Comparison of ENCODE assay signal across 22 mouse cellular contexts in genomic region chr3:126308303-126308702, GRCm38 (mm10). TPM values are rescaled to one million over a fixed set of nuclear protein-coding genes. Genes with fewer than 3 reads are reported as not detected.
DNase-seq lines count a peak whose midpoint lies in the region; ATAC-seq and TF ChIP-seq lines count a peak whose summit lies in the region.
"Had no signal": no experiment of that assay in that cellular context is flagged by ENCODE, and none has a peak within 500 bp of the region (broad histone marks: within the 10 kb centered on the region; RNA-seq: fewer than 3 reads in every experiment).

No protein-coding gene starts in this region.

- no peaks in the 10 kb centered on the region for H3K4me1 ChIP-seq in lung, postnatal 0 days (ENCODE audit: insufficient read depth, low read depth, low read length)
- peaks cover 0 to 4% of the 10 kb centered on the region in 2 experiments; a peak in 2 of 4 replicates for H3K4me1 ChIP-seq in MEL (ENCODE audit: control insufficient read depth in 1 of 2, insufficient read depth in 2 of 2, low read length in 2 of 2)

- peak; percentile 12 for DNase-seq in lung, postnatal 0 days (ENCODE audit: low spot score)
- no peak for DNase-seq in lung, postnatal 14 days
- peak; percentile 6 for DNase-seq in lung, postnatal 36 days
- no peak for DNase-seq in lung, postnatal 25 days (ENCODE audit: low spot score)
- no peak for DNase-seq in MEL (ENCODE audit: low read depth, low spot score)
- no peak for DNase-seq in kidney, postnatal 14 days
- DNase-seq: adrenal gland, adult 2 months; adrenal gland, adult 8-10 months; adrenal gland, postnatal 10 days; adrenal gland, postnatal 14 days; adrenal gland, postnatal 25 days; adrenal gland, postnatal 36 days; B cell, adult 2 months; cerebellum, adult 11 months; cerebellum, adult 11-12 months; cerebellum, adult 18-20 months; cerebellum, adult 2 months had no signal

- H3K79me2 ChIP-seq in MEL (ENCODE audit: control insufficient read depth, insufficient read depth, low read length, poor library complexity): no peaks in the 10 kb centered on the region

- no peak for TF ChIP-seq POLR2A in MEL (IDR thresholded peaks at IDR 0.05; ENCODE audit: control insufficient read depth in 1 of 2, insufficient read depth in 1 of 2, low read depth in 1 of 2, low read length in 2 of 2, poor library complexity in 1 of 2)

- H3K9me3 ChIP-seq in lung, postnatal 0 days (ENCODE audit: low read length): no peaks in the 10 kb centered on the region
- H3K9me3 ChIP-seq in MEL (replicated peaks; ENCODE audit: insufficient read depth, low read length): no peaks in the 10 kb centered on the region
- H3K9me3 ChIP-seq: G1E had no signal

- no peak; the same call in 1 of the 2 replicates for ATAC-seq in lung, postnatal 0 days
- ATAC-seq: activated CD4-positive, CD25-positive, alpha-beta regulatory T cell, adult 4 months; CD4-positive, CD25-positive, alpha-beta regulatory T cell, adult 4 months; Patski had no signal

- no peak overlapping the region for H3K9ac ChIP-seq in lung, postnatal 0 days (replicated peaks; ENCODE audit: low read depth)
- no peak overlapping the region for H3K9ac ChIP-seq in MEL (ENCODE audit: control insufficient read depth, low read depth, low read length, poor library complexity, severe bottlenecking)

- H3K27me3 ChIP-seq in lung, postnatal 0 days (replicated peaks; ENCODE audit: insufficient read depth, low read length): no peaks in the 10 kb centered on the region
- H3K27me3 ChIP-seq in MEL (ENCODE audit: control insufficient read depth in 1 of 2, insufficient read depth in 2 of 2, low read length in 2 of 2): no peaks in the 10 kb centered on the region
- H3K27me3 ChIP-seq: CH12.LX, Patski had no signal

- peak; percentile 95 for TF ChIP-seq EP300 in lung, postnatal 0 days (IDR thresholded peaks at IDR 0.05)
- TF ChIP-seq EP300 in MEL (IDR thresholded peaks at IDR 0.05; ENCODE audit: low read depth in 1 of 2, low read length in 2 of 2): peak; percentile 46 to 61; a peak in 3 of 4 replicates

- no peak for TF ChIP-seq CTCF in lung, postnatal 0 days (IDR thresholded peaks at IDR 0.05)
- TF ChIP-seq CTCF in MEL (IDR thresholded peaks at IDR 0.05 in 2 of 3, conservative IDR thresholded peaks at IDR 0.05 in 1 of 3; ENCODE audit: control insufficient read depth in 1 of 3, insufficient read depth in 1 of 3, low read depth in 2 of 3, low read length in 3 of 3, poor library complexity in 1 of 3, severe bottlenecking in 1 of 3): no peak

- H3K36me3 ChIP-seq in lung, postnatal 0 days (ENCODE audit: insufficient read depth, low read length): no peaks in the 10 kb centered on the region
- H3K36me3 ChIP-seq in MEL (ENCODE audit: control insufficient read depth in 1 of 2, insufficient read depth in 2 of 2, low read length in 2 of 2): no peaks in the 10 kb centered on the region
- H3K36me3 ChIP-seq: G1E had no signal

- no peak overlapping the region for H3K27ac ChIP-seq in lung, postnatal 0 days (ENCODE audit: low read length)
- no peak overlapping the region for H3K27ac ChIP-seq in MEL (ENCODE audit: control insufficient read depth, low read depth, low read length)

- no peak overlapping the region for H3K4me2 ChIP-seq in lung, postnatal 0 days (replicated peaks; ENCODE audit: low read depth, low read length)

- H3K4me3 ChIP-seq in lung, postnatal 0 days (ENCODE audit: low read depth, low read length): no peak overlapping the region
- no peak overlapping the region for H3K4me3 ChIP-seq in MEL (ENCODE audit: control insufficient read depth in 1 of 2, insufficient read depth in 1 of 2, low read depth in 2 of 2, low read length in 2 of 2)

- TF ChIP-seq RAD21 in MEL (IDR thresholded peaks at IDR 0.05; ENCODE audit: low read depth, low read length): no peak

TF ChIP-seq in MEL, 35 proteins besides CTCF, POLR2A, EP300 and RAD21:
- TF ChIP-seq TCF12 (IDR thresholded peaks at IDR 0.05; ENCODE audit: low read depth, low read length) (peak; percentile 61; the same call in 1 of the 2 replicates), GATA1 (IDR thresholded peaks at IDR 0.05; ENCODE audit: low read depth, low read length) (peak; percentile 26; the same call in 1 of the 2 replicates), ETS1 (IDR thresholded peaks at IDR 0.05; ENCODE audit: low read depth, low read length) (0 out of 2 replicates have a peak, but pooled peaks have one; percentile 38), MAFK (IDR thresholded peaks at IDR 0.05; ENCODE audit: borderline replicate concordance, low read depth, low read length) (no peak)

RNA-seq across cellular contexts. Expression of gene Arsj, which starts 55.2 kb away (rescaled TPM):
- 0.68 and 1.5 TPM in 2 replicates for polyA plus RNA-seq in lung, postnatal 0 days (2015; fragmentation: Nextera tagmentation; extraction: Ambion mirVana)
- not detected in 2 replicates for total RNA-seq in MEL (2012; rRNA removed)
- not detected for polyA plus RNA-seq in MEL (2012; ENCODE audit: insufficient read depth in 1 of 2, insufficient read length in 2 of 2, low read depth in 1 of 2, low replicate concordance in 2 of 2, missing spikeins in 1 of 2)
- total RNA-seq: adrenal gland, postnatal 25 days; CH12.LX had no signal
- polyA plus RNA-seq: activated CD4-positive, CD25-positive, alpha-beta regulatory T cell, adult 4 months; CD4-positive, CD25-positive, alpha-beta regulatory T cell, adult 4 months; G1E had no signal

Comparison
In these comparisons a context has a peak if more than half of its experiments do, and no peak if none do; other contexts are left out.
1. DNase-seq: peak in lung, postnatal 0 days (single experiment) and lung, postnatal 36 days (single experiment); none in lung, postnatal 14 days (single experiment), lung, postnatal 25 days (single experiment), MEL (single experiment) and kidney, postnatal 14 days (single experiment).